Mouse (Mus musculus): ENCODE data around the gene Cdr2. TPM values are rescaled to one million over a fixed set of nuclear protein-coding genes. Genes with fewer than 3 reads are reported as not detected.
"Not testable (repeated sequence)": the region's sequence is repeated elsewhere in the genome, so short reads cannot be mapped to it uniquely, and the experiment has no call there.

Cdr2 gene
- total RNA-seq, 4 experiments from 2014 or later: 8.7 to 12.5 (median 10.7) TPM

GRCm38 (mm10) chr7:120972471-120972870 lies 9.6 kb downstream of the Cdr2 start:
- not testable (repeated sequence) for DNase-seq (ENCODE audit: low spot score in 2 of 2)

GRCm38 (mm10) chr7:120970112-120970511 lies 12.0 kb downstream of the Cdr2 start:
- DNase-seq (ENCODE audit: low spot score in 2 of 2): no peak

- DNase-seq (ENCODE audit: low spot score in 2 of 2): no peak
Observed at GRCm38 (mm10) chr7:120969221-120969620, 12.9 kb downstream of the Cdr2 start.

GRCm38 (mm10) chr7:120963126-120963525 lies 19.0 kb downstream of the Cdr2 start:
- DNase-seq (ENCODE audit: low spot score in 2 of 2): no peak

GRCm38 (mm10) chr7:120961893-120962292 lies 20.2 kb downstream of the Cdr2 start:
- DNase-seq (ENCODE audit: low spot score in 2 of 2): no peak

GRCm38 (mm10) chr7:120960601-120961000 lies 21.5 kb downstream of the Cdr2 start:
- DNase-seq (ENCODE audit: low spot score in 2 of 2): no peak

- DNase-seq (ENCODE audit: low spot score in 2 of 2): no peak
Observed at GRCm38 (mm10) chr7:120960116-120960515, 22.0 kb downstream of the Cdr2 start.

- not testable (repeated sequence) for DNase-seq (ENCODE audit: low spot score in 2 of 2)
Observed at GRCm38 (mm10) chr7:120953591-120953990, 28.5 kb downstream of the Cdr2 start.

- no peak for DNase-seq (ENCODE audit: low spot score in 2 of 2)
Observed at GRCm38 (mm10) chr7:120943936-120944509, 38.1 kb downstream of the Cdr2 start.

- DNase-seq (ENCODE audit: low spot score in 2 of 2): no peak
Observed at GRCm38 (mm10) chr7:120942506-120942905, 39.6 kb downstream of the Cdr2 start.

GRCm38 (mm10) chr7:120941214-120941613 lies 40.9 kb downstream of the Cdr2 start:
- DNase-seq (ENCODE audit: low spot score in 2 of 2): no peak

GRCm38 (mm10) chr7:120940343-120940742 lies 41.8 kb downstream of the Cdr2 start:
- peak in 1 of 2 experiments; percentile 36 for DNase-seq (ENCODE audit: low spot score in 2 of 2)

GRCm38 (mm10) chr7:120938206-120938605 lies 43.9 kb downstream of the Cdr2 start:
- no peak for DNase-seq (ENCODE audit: low spot score in 2 of 2)

GRCm38 (mm10) chr7:120936522-120936921 lies 45.6 kb downstream of the Cdr2 start:
- DNase-seq (ENCODE audit: low spot score in 2 of 2): no peak

GRCm38 (mm10) chr7:120934716-120935115 lies 47.4 kb downstream of the Cdr2 start:
- DNase-seq (ENCODE audit: low spot score in 2 of 2): no peak

- no peak for DNase-seq (ENCODE audit: low spot score in 2 of 2)
Observed at GRCm38 (mm10) chr7:120933680-120934195, 48.4 kb downstream of the Cdr2 start.

- DNase-seq (ENCODE audit: low spot score in 2 of 2): no peak
Observed at GRCm38 (mm10) chr7:120933110-120933509, 49.0 kb downstream of the Cdr2 start.

GRCm38 (mm10) chr7:120918526-120918962 lies 63.6 kb downstream of the Cdr2 start:
- DNase-seq (ENCODE audit: low spot score in 2 of 2): peak; percentile 42 to 44

- peak; percentile 98 to 99 for DNase-seq (ENCODE audit: low spot score in 2 of 2)
Observed at GRCm38 (mm10) chr7:120917592-120918461, 64.3 kb downstream of the Cdr2 start, which contains the start of gene Polr3e. Gene Polr3e (plus strand): TSS chr7:120917744.

- no peak for DNase-seq (ENCODE audit: low spot score in 2 of 2)
Observed at GRCm38 (mm10) chr7:120917279-120917591, 64.9 kb downstream of the Cdr2 start.

GRCm38 (mm10) chr7:120916262-120916875 lies 65.7 kb downstream of the Cdr2 start:
- DNase-seq (ENCODE audit: low spot score in 2 of 2): no peak

- no peak for DNase-seq (ENCODE audit: low spot score in 2 of 2)
Observed at GRCm38 (mm10) chr7:120913332-120913731, 68.8 kb downstream of the Cdr2 start.

Data from left cerebral cortex, adult 8-10 months (tissue).